Mouse (Mus musculus): ENCODE data around the gene Mark3.
"Not testable (repeated sequence)": the region's sequence is repeated elsewhere in the genome, so short reads cannot be mapped to it uniquely, and the experiment has no call there.

Gene Mark3

GRCm38 (mm10) chr12:111655695-111656094 is 81.4 kb downstream of the Mark3 start:
- DNase-seq, result no peak

DNA sequence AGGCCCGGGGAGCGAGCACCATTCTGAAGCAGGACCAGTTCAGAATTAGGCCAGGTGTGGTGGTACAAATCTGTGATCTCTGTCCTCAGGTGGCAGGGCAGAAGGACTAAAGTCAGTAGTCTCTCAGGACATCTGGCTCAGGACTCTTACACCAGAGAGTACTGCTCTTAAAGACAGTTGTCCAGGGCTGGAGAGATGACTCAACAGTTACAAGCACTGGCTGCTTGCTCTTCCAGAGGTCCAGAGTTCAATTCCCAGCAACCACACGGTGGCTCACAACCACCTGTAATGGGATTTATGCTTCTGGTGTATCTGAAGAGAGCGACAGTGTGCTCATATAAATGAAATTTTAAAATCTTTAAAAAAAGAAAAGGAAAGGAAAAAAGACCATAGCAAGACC is 85.0 kb downstream of the Mark3 start:
- DNase-seq, result no peak

DNA sequence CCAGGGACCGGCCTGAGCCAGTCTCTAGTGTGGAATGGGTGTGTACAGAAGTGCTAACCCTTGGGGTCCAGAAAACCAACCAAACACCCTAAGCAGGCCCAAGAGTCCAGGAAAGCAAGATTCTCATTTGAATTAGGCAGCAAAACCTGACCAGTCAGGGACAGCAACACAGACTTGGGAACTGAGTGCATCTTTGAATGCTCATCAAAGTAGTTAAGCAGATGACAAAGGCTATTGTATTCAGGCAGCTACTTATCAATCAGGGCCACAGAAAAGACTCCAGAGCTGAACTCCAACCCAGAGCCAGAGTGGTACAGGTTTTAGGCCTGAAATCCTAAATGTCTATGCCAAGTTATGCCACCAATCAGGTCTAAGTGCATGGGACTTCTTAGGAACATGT is 86.3 kb downstream of the Mark3 start:
- no peak for DNase-seq

DNA sequence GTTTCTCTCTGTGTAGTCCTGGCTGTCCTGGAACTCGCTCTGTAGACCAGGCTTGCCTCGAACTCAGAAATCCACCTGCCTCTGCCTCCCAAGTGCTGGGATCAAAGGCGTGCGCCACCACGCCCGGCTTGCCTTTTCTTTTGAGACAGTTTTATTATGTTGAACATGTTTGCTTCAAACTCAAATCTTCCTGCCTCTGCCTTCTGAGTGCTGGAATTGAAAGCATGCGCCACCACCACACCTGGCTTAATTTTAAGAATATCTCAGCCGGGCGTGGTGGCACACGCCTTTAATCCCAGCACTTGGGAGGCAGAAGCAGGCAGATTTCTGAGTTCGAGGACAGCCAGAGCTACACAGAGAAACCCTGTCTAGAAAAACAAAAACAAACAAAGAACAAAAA is 87.2 kb downstream of the Mark3 start:
- DNase-seq, result not testable (repeated sequence)

- DNase-seq, result no peak
Observed at GRCm38 (mm10) chr12:111663228-111664143, 89.2 kb downstream of the Mark3 start.

DNA sequence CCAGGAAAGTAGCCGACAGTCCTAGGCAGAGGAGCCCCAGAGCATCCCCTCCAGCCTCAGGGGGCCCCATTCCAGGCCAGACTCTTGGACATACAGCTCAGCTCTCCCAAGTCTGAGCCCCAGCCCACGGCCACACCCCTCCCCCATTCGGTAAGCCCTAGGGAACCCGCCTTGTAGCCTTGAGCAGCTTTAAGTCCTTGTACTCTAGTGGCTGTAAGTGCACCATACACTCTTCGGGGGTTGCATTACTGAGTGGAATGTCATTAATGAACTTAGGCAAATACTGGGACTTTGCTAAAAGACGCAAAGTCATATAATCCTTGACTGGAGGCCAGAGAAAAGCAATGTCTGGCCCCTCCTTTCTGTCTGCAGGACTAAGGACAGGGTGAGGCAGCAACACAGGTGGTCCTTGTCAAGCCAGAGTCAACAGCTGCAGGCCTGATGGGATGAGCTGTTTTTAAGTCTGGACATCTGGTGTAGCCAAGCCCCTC is 89.9 kb downstream of the Mark3 start:
- peak; percentile 44 for DNase-seq

DNA sequence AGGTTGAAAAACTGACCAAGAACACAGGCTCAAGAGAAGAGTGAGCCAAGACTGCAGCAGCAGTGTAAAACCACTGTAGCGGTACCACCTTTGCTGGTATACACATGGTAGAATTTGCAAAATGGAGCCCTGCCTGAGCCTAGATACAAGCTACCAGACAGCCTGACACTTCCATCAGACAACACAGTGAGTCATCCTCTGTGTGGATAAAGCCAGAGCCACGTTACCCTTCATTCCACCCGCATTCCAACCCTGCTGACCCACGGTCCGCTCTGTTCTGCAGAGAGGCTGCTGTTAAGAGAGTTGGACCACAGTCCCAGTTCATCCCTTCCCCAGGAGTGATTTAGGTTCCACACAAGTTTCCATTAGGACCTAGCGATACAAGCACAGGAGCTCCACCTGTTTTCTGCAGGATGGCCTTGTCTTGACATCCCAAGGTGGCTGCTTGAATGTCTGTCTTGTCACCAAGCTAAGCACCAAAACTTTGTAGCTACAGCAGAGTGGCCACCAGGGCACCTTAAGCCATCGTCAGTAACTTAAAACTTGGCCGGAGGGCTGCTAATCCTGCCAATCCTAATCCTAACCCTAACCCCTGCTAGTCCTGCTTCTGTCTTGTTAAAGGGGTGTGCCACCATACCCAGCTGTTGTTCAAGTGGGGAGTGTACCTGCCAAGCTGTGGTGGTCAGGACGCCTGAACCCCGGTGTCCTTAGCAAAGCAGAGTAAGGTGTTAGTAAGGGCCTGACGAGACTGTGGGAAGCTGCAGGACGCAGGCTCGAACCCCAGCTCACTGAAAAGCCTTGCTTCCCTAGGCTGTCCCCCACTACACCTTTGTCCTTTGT is 90.9 kb downstream of the Mark3 start:
- no peak for DNase-seq

DNA sequence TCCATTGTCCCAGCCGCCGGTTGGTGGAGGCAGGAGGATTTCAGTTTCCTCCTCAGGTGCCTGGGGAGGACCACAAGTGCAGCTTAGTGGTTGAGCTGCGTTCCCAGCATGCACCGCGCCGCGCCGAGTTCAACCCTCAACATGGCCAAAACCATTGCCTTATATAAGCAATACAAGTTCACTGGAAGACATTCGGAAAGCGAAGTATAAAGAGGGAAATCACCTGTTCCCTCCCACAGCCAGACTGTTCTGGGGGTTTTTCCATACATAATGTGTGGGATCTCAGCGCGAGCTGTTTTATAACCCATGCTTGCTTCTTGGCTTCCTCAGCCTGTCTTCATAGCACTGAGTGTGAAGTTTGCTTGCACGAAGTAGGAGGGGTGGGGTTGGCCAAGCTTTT is 92.1 kb downstream of the Mark3 start:
- no peak for DNase-seq

- DNase-seq, result no peak
Observed at GRCm38 (mm10) chr12:111667421-111667820, 93.1 kb downstream of the Mark3 start.

DNA sequence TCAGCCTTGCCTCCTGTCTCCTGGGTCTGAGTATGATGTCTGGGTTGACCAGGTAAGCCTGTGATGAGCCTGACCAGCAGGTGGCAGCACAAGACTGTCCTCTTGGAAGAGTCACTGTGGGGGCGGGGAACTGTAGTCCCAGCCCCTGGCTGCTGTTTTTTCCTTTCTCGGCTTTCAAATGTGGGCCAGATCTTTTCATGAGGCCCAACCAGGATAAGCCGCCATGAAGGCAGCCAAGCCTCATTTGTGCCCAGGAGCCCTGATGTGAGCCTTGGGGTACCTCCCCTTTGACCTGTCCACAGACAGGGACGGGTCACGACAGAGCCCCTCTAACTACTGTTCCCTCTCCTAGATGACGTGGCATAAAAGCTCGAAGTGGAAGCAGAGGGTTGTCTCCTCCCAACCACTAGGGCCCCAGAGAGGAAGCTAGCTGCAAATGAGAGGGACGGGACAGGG is 94.2 kb downstream of the Mark3 start:
- peak; percentile 98 for DNase-seq

DNA sequence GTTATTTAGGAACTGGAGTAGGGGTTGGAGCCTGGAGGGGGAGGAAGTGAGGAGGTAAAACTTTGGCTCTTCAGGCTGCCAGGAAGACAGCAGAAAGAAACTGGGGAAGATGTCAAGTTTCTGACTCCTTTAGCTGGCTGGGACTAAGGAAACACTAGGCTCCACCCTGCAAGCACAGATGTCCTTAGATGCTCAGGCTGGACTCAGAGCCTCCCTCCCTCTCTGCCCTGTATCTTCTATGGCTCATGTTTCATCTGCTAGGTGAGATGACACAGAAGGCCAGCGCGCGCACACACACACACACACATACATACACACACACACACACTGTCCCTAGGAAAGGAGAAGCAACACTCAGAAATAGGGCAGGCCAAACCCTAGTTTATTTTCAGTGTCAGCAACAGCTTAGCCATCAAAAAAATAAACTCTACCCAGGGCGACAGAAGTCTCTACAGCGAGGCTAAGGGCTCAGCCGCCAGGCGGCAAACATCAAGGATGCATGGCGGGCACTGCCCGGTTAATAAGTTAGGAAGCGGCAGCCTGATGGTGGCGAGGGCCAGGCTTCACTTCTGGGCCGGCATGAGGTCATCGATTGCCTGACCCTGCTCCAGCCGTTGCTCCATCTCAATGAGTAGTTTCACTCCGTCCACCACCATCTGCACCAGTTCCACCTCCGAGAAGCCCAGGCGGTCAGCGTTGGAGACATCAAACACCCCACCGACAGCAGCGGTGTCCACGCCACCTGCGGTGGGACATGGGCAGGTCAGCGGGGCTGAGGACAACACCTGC is 94.9 kb downstream of the Mark3 start:
- DNase-seq, result no peak

GRCm38 (mm10) chr12:111669961-111670360 is 95.6 kb downstream of the Mark3 start:
- DNase-seq, result no peak

- peak; percentile 37 for DNase-seq
Observed at GRCm38 (mm10) chr12:111670371-111670971, 96.1 kb downstream of the Mark3 start.

- no peak for DNase-seq
Observed at GRCm38 (mm10) chr12:111670976-111671375, 96.7 kb downstream of the Mark3 start.

DNA sequence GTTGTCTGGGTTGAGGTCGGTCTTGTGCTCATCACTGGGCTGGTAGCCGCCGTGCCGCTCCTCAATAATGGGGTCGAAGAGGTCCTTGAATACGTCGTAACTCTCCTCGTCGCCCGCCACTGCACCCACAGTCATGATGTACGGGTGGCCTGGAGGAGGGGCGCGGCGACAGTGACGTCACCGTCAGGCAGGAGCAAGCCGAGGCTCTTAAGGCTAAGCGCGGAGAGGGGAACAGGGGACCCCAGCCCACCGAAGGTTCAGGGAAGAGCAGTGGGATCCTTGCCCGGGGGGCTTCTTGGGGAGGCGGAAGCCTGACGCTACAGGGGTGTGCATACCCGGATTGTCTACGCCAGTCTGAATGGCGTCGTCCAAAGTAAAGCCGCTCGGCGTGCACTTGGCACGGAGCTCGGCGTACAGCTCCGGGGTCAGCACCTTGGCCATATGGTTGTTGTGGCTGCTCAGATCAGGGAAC is 97.1 kb downstream of the Mark3 start:
- peak; percentile 67 for DNase-seq

DNA sequence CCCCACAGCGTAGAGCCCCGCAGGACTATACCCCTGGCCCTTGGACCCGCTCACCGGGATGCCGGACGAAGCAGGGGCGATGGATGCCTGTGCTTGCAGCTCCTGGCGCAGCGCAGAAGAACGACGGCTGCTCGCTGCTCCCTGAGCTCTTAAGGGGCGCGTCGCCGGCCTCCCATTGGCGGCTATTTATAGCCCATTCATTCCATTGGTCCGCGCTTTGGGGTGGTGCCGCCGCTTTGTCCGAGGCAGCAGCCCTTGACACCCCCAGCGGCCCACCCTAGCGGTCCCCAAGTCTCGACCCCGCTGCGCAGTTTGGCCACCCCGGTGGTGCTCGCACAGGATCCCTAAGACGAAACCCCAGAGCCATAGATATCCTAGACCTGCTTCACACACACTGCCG is 97.9 kb downstream of the Mark3 start, which contains the start of gene Ckb:
Ckb (minus strand) TSS at position 163 of the 400 bp plus-strand sequence.
- DNase-seq, result peak; percentile 93

DNA sequence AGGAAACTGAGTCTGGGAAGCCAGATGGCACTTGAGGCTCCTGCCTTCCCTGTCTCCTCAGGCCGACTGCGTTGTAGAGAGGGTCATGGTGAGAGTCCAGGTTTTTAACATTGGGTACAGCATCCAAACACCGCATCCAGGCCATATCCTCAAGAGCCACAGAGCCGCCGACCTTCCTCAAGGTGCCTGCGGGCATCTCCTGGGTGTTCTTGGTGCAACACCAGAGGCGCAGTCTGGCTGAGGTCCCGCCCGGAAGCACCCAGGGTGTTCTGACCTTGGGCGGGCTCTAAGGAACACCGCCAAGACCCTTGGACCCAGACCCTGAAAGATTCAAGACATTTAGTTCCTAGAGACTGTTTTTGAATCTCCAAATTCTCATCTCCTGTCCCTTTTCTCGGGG is 98.3 kb downstream of the Mark3 start:
- no peak for DNase-seq

GRCm38 (mm10) chr12:111674850-111675486 is 100.6 kb downstream of the Mark3 start:
- DNase-seq, result no peak

GRCm38 (mm10) chr12:111675797-111676580 is 101.7 kb downstream of the Mark3 start:
- DNase-seq, result no peak

GRCm38 (mm10) chr12:111677421-111677820 is 103.1 kb downstream of the Mark3 start:
- DNase-seq, result no peak

Measured in embryo, embryonic 11 days (tissue).